Mouse (Mus musculus) midbrain, embryonic 12.5 days (tissue): Measurements from ENCODE around the gene Cx3cl1. TPM values are rescaled to one million over a fixed set of nuclear protein-coding genes. Genes with fewer than 3 reads are reported as not detected.
A peak's percentile ranks its signal among the peaks of the same experiment; 100 is the strongest.

Source experiments
- ATAC-seq: fragments of 200-750 bp; cut with Nextera tagmentation; 2 replicates; pipeline ENCODE4 v1.8.0; 2017; ENCODE audit warnings: low read depth, moderate TSS enrichment, moderate library complexity; ENCODE audit not compliant: low FRiP score
- H3K27ac ChIP-seq: fragments of 300-500 bp; sonication (generic); replicated peaks from 2 replicates; pipeline ENCODE4 v1.5.1; 2016; ENCODE audit warnings: mild to moderate bottlenecking
- H3K27me3 ChIP-seq: fragments of 300-500 bp; sonication (generic); 2 replicates; pipeline ENCODE4 v1.6.1; 2016; ENCODE audit warnings: mild to moderate bottlenecking
- H3K36me3 ChIP-seq: fragments of 300-500 bp; sonication (generic); 2 replicates; pipeline ENCODE4 v1.6.1; 2016
- H3K4me1 ChIP-seq: fragments of 300-500 bp; sonication (generic); 2 replicates; pipeline ENCODE4 v1.6.1; 2016
- H3K4me2 ChIP-seq: fragments of 300-500 bp; sonication (generic); replicated peaks from 2 replicates; pipeline ENCODE4 v1.6.1; 2016; ENCODE audit warnings: mild to moderate bottlenecking, moderate library complexity
- H3K4me3 ChIP-seq: fragments of 300-500 bp; sonication (generic); 2 replicates; pipeline ENCODE4 v1.5.1; 2016; ENCODE audit warnings: mild to moderate bottlenecking
- H3K9ac ChIP-seq: fragments of 300-500 bp; sonication (generic); replicated peaks from 2 replicates; pipeline ENCODE4 v1.6.1; 2016; ENCODE audit warnings: mild to moderate bottlenecking, moderate library complexity
- H3K9me3 ChIP-seq: fragments of 300-500 bp; sonication (generic); 2 replicates; pipeline ENCODE4 v1.6.1; 2016; ENCODE audit warnings: mild to moderate bottlenecking
- WGBS: fragments of 180-500 bp; shearing (Covaris S2); methylation state at CpG from one replicate; pipeline ENCODE4 v1.1.7; 2016; 5-methylcytosine and 5-hydroxymethylcytosine counted together
- polyA plus RNA-seq: library from polyadenylated mRNA; unstranded; fragments of >200 nt; fragmentation: Nextera tagmentation; extraction: Ambion mirVana; gene quantifications from 2 replicates; pipeline ENCODE4 v1.2.1, GENCODE M21; 2016

Cx3cl1 gene
- 8.2 and 11.3 TPM in 2 replicates for polyA plus RNA-seq

- WGBS: under 1% methylated on average over 38 of the region's 38 CpGs
- Histone ChIP-seq H3K4me2 (peak within 1 kb of the TSS; percentile 94), H3K27me3 (peaks cover 60% of the 10 kb centered on the region), H3K4me3 (peak within 1 kb of the TSS; percentile 55), H3K9ac (peak within 1 kb of the TSS; percentile 69), H3K4me1 (peaks cover 37% of the 10 kb centered on the region), H3K9me3 (no peaks in the 10 kb centered on the region), H3K36me3 (no peaks in the 10 kb centered on the region), H3K27ac (no peak within 1 kb of the TSS)
- peak; percentile 91 for ATAC-seq
These were observed at the start of gene Cx3cl1 for GRCm38 (mm10) chr8:94771941-94772670. Cx3cl1 (plus strand) TSS chr8:94772009.

- whole genome bisulfite sequencing: 90% methylated on average over 5 of the region's 5 CpGs
These were observed 45.8 kb upstream of the Cx3cl1 start for GRCm38 (mm10) chr8:94725998-94726397.

GRCm38 (mm10) chr8:94729301-94729700, 42.5 kb upstream of the Cx3cl1 start:
- 75% methylated on average over 4 of the region's 4 CpGs for WGBS
- no peaks in the 10 kb centered on the region for H3K9me3 ChIP-seq
- no peaks in the 10 kb centered on the region for H3K27me3 ChIP-seq
- no peaks in the 10 kb centered on the region for H3K36me3 ChIP-seq
- H3K4me1 ChIP-seq: no peaks in the 10 kb centered on the region
- H3K27ac ChIP-seq: no peak overlapping the region
- H3K9ac ChIP-seq: no peak overlapping the region
- ATAC-seq: no peak
- H3K4me2 ChIP-seq: no peak overlapping the region
- H3K4me3 ChIP-seq: no peak overlapping the region

More at GRCm38 (mm10) chr8:94725998-94726397, 45.8 kb upstream of the Cx3cl1 start:
- H3K27ac ChIP-seq: no peak overlapping the region
- ATAC-seq: no peak
- no peaks in the 10 kb centered on the region for H3K9me3 ChIP-seq
- no peak overlapping the region for H3K9ac ChIP-seq
- no peaks in the 10 kb centered on the region for H3K4me1 ChIP-seq
- H3K4me2 ChIP-seq: no peak overlapping the region
- H3K4me3 ChIP-seq: no peak overlapping the region
- no peaks in the 10 kb centered on the region for H3K27me3 ChIP-seq
- no peaks in the 10 kb centered on the region for H3K36me3 ChIP-seq

- Histone ChIP-seq H3K9ac (no peak overlapping the region), H3K27ac (no peak overlapping the region), H3K4me3 (no peak overlapping the region), H3K36me3 (no peaks in the 10 kb centered on the region), H3K9me3 (no peaks in the 10 kb centered on the region), H3K27me3 (no peaks in the 10 kb centered on the region), H3K4me2 (no peak overlapping the region), H3K4me1 (no peaks in the 10 kb centered on the region)
- ATAC-seq: no peak
- 74% methylated on average over 5 of the region's 5 CpGs for WGBS
These were observed 37.9 kb upstream of the Cx3cl1 start for GRCm38 (mm10) chr8:94733821-94734465.

- Histone ChIP-seq H3K36me3 (no peaks in the 10 kb centered on the region), H3K9ac (no peak overlapping the region), H3K4me2 (no peak overlapping the region), H3K27ac (no peak overlapping the region), H3K4me3 (no peak overlapping the region), H3K27me3 (no peaks in the 10 kb centered on the region), H3K4me1 (no peaks in the 10 kb centered on the region), H3K9me3 (no peaks in the 10 kb centered on the region)
- WGBS: 74% methylated on average over 7 of the region's 7 CpGs
- ATAC-seq: no peak
These were observed 37.0 kb upstream of the Cx3cl1 start for GRCm38 (mm10) chr8:94734735-94735350.

GRCm38 (mm10) chr8:94735426-94736094, 36.2 kb upstream of the Cx3cl1 start:
- 74% methylated on average over 5 of the region's 5 CpGs for WGBS
- H3K27ac ChIP-seq: no peak overlapping the region
- no peaks in the 10 kb centered on the region for H3K36me3 ChIP-seq
- no peak overlapping the region for H3K4me2 ChIP-seq
- H3K9ac ChIP-seq: no peak overlapping the region
- ATAC-seq: no peak
- no peak overlapping the region for H3K4me3 ChIP-seq
- no peaks in the 10 kb centered on the region for H3K9me3 ChIP-seq
- no peaks in the 10 kb centered on the region for H3K27me3 ChIP-seq
- H3K4me1 ChIP-seq: no peaks in the 10 kb centered on the region

- H3K27ac ChIP-seq: no peak overlapping the region
- H3K9ac ChIP-seq: no peak overlapping the region
- no peaks in the 10 kb centered on the region for H3K27me3 ChIP-seq
- H3K4me2 ChIP-seq: no peak overlapping the region
- no peak overlapping the region for H3K4me3 ChIP-seq
- no peaks in the 10 kb centered on the region for H3K4me1 ChIP-seq
- WGBS: 80% methylated on average over 6 of the region's 6 CpGs
- no peaks in the 10 kb centered on the region for H3K9me3 ChIP-seq
- no peaks in the 10 kb centered on the region for H3K36me3 ChIP-seq
- no peak for ATAC-seq
These were observed 32.0 kb upstream of the Cx3cl1 start for GRCm38 (mm10) chr8:94739829-94740228.

- Histone ChIP-seq H3K9me3 (no peaks in the 10 kb centered on the region), H3K27me3 (no peaks in the 10 kb centered on the region), H3K4me2 (no peak overlapping the region), H3K36me3 (no peaks in the 10 kb centered on the region), H3K9ac (no peak overlapping the region), H3K4me3 (no peak overlapping the region), H3K4me1 (no peaks in the 10 kb centered on the region), H3K27ac (no peak overlapping the region)
- 92% methylated on average over 3 of the region's 3 CpGs for WGBS
- no peak for ATAC-seq
These were observed 31.2 kb upstream of the Cx3cl1 start for GRCm38 (mm10) chr8:94740591-94740990.

GRCm38 (mm10) chr8:94741726-94742125, 30.1 kb upstream of the Cx3cl1 start:
- no peaks in the 10 kb centered on the region for H3K9me3 ChIP-seq
- no peak for ATAC-seq
- H3K4me1 ChIP-seq: no peaks in the 10 kb centered on the region
- no peak overlapping the region for H3K9ac ChIP-seq
- WGBS: 87% methylated on average over 4 of the region's 4 CpGs
- H3K4me2 ChIP-seq: no peak overlapping the region
- no peak overlapping the region for H3K4me3 ChIP-seq
- no peaks in the 10 kb centered on the region for H3K27me3 ChIP-seq
- no peak overlapping the region for H3K27ac ChIP-seq
- H3K36me3 ChIP-seq: no peaks in the 10 kb centered on the region

- no peak overlapping the region for H3K4me3 ChIP-seq
- H3K4me1 ChIP-seq: no peaks in the 10 kb centered on the region
- no peak overlapping the region for H3K4me2 ChIP-seq
- no peaks in the 10 kb centered on the region for H3K36me3 ChIP-seq
- ATAC-seq: no peak
- no peaks in the 10 kb centered on the region for H3K27me3 ChIP-seq
- no peak overlapping the region for H3K27ac ChIP-seq
- no peak overlapping the region for H3K9ac ChIP-seq
- 88% methylated on average over 5 of the region's 5 CpGs for whole genome bisulfite sequencing
- no peaks in the 10 kb centered on the region for H3K9me3 ChIP-seq
These were observed 27.3 kb upstream of the Cx3cl1 start for GRCm38 (mm10) chr8:94744484-94744883.

GRCm38 (mm10) chr8:94744972-94745371, 26.8 kb upstream of the Cx3cl1 start:
- no peaks in the 10 kb centered on the region for H3K27me3 ChIP-seq
- no peaks in the 10 kb centered on the region for H3K36me3 ChIP-seq
- no peaks in the 10 kb centered on the region for H3K9me3 ChIP-seq
- WGBS: 86% methylated on average over 9 of the region's 9 CpGs
- no peak overlapping the region for H3K4me3 ChIP-seq
- H3K4me1 ChIP-seq: no peaks in the 10 kb centered on the region
- H3K9ac ChIP-seq: no peak overlapping the region
- ATAC-seq: no peak
- H3K4me2 ChIP-seq: no peak overlapping the region
- H3K27ac ChIP-seq: no peak overlapping the region
